Mouse (Mus musculus) CD4-positive, CD25-positive, alpha-beta regulatory T cell (primary cell): ENCODE data around the gene Olfr303. TPM values are rescaled to one million over a fixed set of nuclear protein-coding genes. Genes with fewer than 3 reads are reported as not detected.

Source experiments
- polyA plus RNA-seq: library from polyadenylated mRNA; unstranded; fragments of 100-300 nt; shearing (Covaris generic); gene quantifications from one replicate; pipeline ENCODE4 v1.2.1, GENCODE M21; 2017

Gene Olfr303
- polyA plus RNA-seq, result not detected

DNA sequence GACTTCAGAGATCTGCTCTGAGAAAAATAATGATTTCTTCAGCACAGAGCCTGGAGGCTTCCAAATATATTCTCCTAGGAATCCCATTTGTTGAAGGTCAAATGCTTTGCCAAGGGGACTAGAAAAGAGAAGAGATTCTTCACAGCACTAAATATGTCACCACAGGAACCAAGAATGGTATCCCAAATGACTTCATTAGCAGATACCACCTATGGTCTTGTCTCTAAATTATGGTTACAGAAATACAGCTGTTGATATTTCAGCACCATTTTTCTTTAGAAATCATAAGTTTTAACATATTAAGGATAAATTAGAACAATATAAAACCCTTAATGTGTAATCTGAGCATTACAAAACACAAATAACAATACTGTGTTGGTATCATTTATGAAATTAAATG, at the start of gene Olfr303:
Olfr303 (minus strand) TSS at position 101 of the 400 bp plus-strand sequence.

GRCm38 (mm10) chr7:86403546-86403945, 6.0 kb upstream of the Olfr303 start, which contains the start of gene Olfr301:
TSS of gene Olfr301 (plus strand) at chr7:86403846.

DNA sequence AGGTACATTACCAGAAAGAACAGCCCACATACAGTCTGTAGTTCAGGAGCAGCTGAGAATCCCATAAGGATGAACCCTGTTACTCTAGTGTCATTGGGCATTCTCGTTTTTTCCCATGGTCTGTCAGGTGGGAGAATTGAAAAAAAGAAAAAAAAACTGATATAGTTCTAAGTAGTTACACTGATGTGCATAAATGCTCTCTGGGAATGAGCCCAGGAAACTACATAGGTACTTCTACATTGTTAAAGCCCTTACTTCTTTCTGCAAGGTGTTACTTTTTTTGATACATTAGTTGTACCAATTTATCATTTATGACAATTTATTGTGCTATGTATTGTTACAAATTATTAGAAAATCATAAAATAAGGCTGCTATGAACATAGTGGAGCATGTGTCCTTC, 11.0 kb downstream of the Olfr303 start, which contains the start of gene Olfr304:
Olfr304 (minus strand) TSS at position 101 of the 400 bp plus-strand sequence.

GRCm38 (mm10) chr7:86366828-86367227, 30.8 kb downstream of the Olfr303 start, which contains the start of gene Olfr305:
TSS of gene Olfr305 (minus strand) at chr7:86366928.

Other genes starting within 250 kb of the Olfr303 start
- not detected for gene Vmn2r75, start 226.0 kb downstream of the Olfr303 start, polyA plus RNA-seq
- 0.05 TPM for gene Vmn2r76, start 151.5 kb downstream of the Olfr303 start, polyA plus RNA-seq
- gene Olfr310, start 120.6 kb downstream of the Olfr303 start, polyA plus RNA-seq, result not detected
- gene Olfr309, start 84.1 kb downstream of the Olfr303 start, polyA plus RNA-seq, result not detected
- not detected for gene Olfr308, start 72.2 kb downstream of the Olfr303 start, polyA plus RNA-seq
- 0.06 TPM for gene Olfr307, start 60.2 kb downstream of the Olfr303 start, polyA plus RNA-seq
- gene Olfr305, start 30.9 kb downstream of the Olfr303 start, polyA plus RNA-seq, result not detected
- gene Olfr304, start 11.1 kb downstream of the Olfr303 start, polyA plus RNA-seq, result not detected
- gene Olfr301, start 6.1 kb upstream of the Olfr303 start, polyA plus RNA-seq, result not detected
- gene Olfr299, start 62.1 kb upstream of the Olfr303 start, polyA plus RNA-seq, result not detected
- not detected for gene Olfr298, start 94.7 kb upstream of the Olfr303 start, polyA plus RNA-seq
- not detected for gene Olfr297, start 122.2 kb upstream of the Olfr303 start, polyA plus RNA-seq
- gene Olfr295, start 186.1 kb upstream of the Olfr303 start, polyA plus RNA-seq, result 0.04 TPM
- not detected for gene Olfr294, start 218.9 kb upstream of the Olfr303 start, polyA plus RNA-seq